Mouse (Mus musculus): ENCODE results near the gene Fam50b.

Fam50b gene

GRCm38 (mm10) chr13:34739071-34739470, 4.4 kb downstream of the Fam50b start:
- DNase-seq, result no peak

GRCm38 (mm10) chr13:34741254-34741653, 6.6 kb downstream of the Fam50b start:
- no peak for DNase-seq

DNA sequence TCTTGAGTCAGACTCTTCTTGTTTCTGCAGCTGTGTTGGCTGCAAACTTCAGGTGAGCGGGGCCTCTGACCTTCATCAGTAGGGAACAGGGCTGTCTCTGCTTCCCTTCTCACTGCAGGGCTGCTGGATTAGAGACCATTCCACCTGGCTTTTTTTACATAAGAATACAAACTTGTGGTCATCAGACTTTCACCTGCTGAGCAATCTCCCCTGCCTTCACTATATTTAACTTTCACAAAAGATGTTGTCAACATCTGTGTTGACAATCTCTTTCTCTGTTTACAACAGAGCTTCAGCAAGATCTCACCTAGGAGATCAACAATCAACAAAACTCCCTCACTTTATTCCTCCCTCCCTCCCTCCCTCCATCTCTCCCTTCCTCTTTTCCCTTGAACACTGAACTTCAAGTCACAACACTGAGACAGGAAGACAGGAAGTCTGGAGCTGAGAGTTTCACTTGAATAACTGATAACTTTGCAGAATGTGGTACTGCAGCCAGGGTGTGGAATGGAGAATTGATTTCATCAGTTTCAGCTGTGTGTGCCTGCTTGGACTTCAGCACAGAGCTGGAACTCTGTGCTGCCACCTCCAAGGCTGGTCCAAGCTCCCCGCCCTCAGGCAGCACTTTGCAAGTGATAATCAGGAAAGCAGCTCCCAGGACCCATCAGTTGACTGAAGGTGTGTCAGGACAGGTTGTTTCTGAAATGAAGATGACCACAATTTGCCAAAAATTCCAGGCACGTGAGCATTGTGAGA, 7.3 kb downstream of the Fam50b start:
- no peak for DNase-seq

- DNase-seq, result no peak
Measured at GRCm38 (mm10) chr13:34746811-34747210, 12.2 kb downstream of the Fam50b start.

GRCm38 (mm10) chr13:34748530-34748929, 13.9 kb downstream of the Fam50b start:
- DNase-seq, result no peak

DNA sequence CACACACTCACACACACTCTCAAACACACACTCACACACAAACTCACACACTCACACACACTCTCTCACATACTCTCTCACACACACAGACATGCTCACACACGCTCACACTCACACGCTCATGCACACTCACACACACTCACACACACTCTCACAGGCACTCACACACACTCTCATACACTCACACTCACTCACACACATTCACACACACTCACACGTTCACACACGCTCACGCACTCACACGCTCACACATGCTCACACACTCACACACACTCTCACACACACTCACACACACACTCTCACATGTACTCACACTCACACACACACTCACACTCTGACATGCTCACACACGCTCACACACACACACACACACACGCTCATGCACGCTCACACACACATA, 24.6 kb downstream of the Fam50b start:
- no peak for DNase-seq

- DNase-seq, result no peak
Measured at GRCm38 (mm10) chr13:34760518-34761287, 26.1 kb downstream of the Fam50b start.

DNA sequence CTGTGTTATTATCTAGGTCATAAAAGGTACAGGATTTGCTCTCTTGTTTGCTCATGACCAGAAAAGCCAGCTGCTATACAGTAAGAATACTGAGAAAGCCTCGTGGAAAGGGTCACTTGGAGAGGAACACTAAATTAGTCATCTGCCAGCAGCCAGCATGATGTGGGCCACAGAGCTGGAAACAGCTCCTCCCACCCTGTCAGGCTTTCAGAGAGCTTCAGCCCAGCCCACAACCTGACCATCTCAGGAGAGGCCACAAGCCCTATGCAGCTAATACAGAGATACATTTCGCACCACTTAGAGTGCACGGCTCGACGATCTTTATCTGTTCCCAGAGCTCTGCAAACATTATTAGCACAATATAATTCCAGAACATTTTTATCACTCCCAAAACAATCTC, 27.5 kb downstream of the Fam50b start:
- no peak for DNase-seq

DNA sequence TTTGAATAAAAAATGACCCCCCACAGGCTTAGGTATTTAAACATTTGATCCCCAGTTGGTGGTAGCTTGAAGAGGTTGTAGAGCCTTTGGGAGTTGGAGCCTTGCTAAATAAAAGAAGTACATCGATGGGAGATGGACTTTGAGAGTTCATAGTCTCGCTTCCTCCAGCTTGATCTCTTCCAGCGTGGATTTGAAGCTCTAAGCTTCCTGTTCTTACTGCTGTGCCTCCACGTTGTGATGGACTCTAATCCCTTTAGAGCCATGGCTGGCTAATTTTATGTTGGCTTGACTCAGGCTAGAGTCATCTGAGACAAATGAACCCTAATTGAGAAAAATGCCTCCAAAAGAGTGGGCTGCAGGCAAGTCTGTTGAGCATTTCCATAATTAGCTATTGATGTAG, 28.2 kb downstream of the Fam50b start:
- no peak for DNase-seq

GRCm38 (mm10) chr13:34765269-34765668, 30.6 kb downstream of the Fam50b start:
- DNase-seq, result no peak

DNA sequence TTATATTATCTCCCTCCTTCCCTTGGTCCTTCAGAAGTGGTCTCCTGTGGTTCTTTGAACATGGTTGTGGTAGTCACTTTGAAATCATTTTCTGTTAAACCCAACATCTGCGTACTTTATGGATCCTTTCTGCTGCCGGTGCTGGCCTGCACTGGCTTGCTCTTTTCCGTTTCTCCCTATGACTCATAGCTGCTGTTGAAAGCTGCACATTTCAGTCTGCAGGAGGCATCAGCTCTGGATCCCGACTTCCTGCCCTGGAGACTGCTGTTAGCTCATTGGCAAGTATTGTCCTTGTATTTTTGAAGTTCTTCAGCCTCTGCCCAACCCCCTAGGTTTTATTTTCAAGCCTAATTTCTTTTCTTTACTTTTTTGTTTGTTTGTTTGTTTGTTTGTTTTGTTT, 31.9 kb downstream of the Fam50b start:
- DNase-seq, result no peak

DNA sequence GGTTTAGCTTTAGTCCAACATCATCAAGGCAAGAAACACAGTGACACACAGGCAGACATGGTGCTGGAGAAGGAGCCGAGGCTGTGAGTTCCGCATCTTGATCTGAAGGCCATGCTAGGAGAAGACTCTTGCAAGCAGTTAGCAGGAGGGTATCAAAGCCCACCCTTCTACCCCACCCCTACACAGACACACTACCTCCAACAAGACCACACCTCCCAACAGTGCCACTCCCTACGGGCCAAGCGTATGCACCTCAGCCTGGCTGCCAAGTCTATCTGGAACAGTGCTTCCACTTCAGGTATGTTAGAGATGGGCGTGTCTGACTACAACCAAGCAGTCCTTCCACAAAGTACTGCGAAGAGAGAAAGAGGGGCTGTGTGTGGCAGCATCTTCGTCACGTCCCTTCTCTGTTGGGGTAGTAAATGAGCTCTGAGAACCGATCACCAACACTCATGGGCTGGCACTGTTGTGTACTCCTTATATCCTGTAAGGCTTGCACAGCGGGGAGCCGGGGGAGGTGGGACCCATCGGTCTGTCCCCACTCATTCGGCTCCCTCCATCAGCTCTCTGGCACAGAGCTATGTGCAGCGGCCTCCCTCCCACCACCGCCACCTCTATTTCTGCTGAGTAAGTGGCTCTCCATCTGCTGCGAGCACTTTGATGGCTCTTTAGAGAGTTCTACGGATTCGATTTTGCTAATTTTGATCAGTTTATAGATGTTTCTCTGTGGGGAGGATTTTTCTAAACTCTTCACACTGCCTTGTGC, 33.1 kb downstream of the Fam50b start:
- DNase-seq, result no peak

GRCm38 (mm10) chr13:34776767-34777166, 42.1 kb downstream of the Fam50b start:
- no peak for DNase-seq

DNA sequence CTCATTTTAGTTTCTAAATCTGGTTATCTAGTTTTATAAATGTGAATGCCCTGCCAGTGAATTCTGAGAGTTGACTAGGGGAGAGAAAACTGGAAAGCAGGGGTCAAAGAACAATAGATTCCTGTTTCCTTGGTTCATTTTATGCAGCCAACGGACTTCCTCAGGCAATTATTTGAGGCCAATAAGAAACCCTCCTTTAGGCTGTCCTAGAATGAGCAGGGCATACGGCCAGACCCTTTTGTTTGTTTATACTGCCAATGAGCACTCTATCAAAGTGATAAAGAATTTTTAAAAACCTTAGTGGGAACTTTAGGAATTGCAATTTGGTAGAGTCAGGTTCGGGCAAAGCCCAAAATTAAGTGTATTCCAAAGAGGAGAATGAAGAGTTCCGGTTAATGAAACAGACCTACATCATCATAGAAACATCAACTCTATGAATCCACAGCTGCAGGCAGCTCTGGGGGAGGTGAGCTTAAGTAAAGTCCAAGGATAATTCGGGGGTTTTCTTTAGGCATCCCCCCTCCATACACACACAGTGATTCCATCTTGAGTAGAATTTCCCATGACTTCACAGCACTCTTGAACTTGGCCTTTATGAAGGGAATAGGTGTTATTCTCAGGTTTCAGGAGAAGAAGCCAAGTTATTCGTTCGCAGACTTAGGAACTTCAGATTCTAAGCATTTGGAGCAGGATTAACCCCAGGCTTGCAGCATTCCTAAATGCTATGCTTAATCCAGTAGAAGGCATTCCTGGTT, 46.4 kb downstream of the Fam50b start:
- DNase-seq, result no peak

DNA sequence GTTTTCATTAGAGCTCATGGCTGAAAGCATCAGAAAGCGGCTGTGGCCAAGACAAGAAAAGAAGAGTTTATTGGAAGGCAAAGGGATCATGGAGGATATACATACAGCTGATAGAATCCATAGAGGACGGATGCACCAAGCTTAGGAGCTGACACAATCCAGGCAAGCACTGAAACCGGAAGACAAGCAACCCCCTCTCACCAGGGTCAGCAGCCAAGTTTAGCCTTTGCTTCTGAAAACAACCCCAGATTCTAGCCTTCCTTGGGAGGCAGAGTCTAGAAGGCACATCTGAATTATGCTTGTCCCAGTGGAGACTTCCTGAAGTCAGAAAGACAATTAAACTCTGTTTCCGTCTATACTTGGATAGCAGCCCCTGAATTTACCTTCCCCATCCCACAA, 47.0 kb downstream of the Fam50b start:
- no peak for DNase-seq

DNA sequence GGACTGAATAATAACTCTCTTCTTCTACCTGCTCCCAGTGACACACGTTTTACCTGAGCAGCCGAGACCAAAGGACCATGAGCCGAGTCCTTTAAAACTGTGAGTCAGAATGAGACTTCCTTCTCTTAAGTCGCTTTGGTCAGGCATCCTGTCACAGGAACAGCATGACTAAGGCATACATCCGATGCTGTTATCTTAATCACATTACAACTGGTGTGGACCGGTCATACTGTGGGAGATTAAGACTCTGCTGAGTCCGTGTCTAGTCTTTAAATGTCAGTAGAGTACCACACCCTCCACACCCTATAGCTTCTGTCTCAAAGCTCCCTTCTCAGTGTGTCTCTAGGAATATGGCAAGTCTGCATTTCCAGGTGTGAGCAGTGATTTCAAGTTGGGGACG, 50.2 kb downstream of the Fam50b start:
- no peak for DNase-seq

DNA sequence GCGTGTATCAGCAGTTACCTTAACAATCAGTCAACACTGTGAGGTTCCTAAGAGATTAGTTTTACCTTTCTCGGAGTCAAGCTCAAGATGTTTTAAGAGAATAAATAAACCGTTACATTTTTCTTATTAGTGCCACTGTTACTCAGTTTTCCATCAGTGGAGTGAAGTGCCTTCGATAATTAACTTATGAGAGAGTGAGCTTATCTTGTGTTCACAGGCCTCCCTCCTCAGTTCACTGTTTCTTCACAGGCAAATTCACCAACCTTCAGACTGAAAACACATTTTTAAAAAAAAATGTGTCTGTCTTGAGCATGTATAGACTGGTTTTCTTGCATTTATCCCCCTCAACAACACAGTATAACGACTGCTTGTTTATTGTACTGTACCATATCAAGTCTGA, 52.0 kb downstream of the Fam50b start:
- DNase-seq, result no peak

GRCm38 (mm10) chr13:34787546-34787945, 52.9 kb downstream of the Fam50b start:
- DNase-seq, result no peak

- DNase-seq, result no peak
Measured at GRCm38 (mm10) chr13:34789176-34789818, 54.6 kb downstream of the Fam50b start.

- no peak for DNase-seq
Measured at GRCm38 (mm10) chr13:34793066-34793465, 58.4 kb downstream of the Fam50b start.

DNA sequence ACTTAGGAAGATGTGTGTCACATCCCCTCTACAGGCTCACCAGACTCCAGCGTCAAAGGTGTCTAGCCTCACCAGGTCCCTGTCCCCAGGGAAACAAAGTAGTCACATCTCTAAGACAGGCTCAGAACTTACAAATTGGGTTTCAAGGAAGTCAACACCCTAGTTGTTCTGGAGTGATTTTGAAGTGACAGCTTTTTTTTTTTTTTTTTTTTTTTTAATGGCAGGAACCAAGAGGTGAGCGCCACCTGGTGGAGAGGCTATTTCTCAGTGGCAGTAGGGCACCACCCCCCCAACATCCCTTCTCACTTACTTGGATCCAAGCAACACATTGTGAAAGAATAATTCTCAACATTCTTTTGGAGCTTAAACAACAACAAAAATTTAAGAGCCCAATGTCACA, 59.2 kb downstream of the Fam50b start:
- DNase-seq, result peak; percentile 26

DNA sequence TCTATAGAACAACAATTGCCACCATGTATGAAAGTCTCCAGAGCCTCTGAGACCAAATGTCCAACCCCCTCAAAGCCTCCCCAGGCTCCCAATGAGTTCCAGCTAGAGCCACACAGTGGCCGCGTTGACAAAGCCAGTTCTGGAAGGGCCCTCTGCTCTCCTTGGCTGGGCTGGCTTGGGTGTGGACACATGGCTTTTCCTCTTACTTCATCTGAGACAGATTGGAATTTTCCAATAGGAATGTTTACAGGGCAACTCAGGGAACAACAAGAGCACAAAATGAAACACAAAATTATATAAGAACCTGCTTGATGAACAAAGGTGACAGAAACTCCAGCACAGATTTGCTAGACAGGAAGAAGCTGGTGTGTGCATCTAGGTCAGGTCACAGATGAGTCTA, 59.8 kb downstream of the Fam50b start:
- DNase-seq, result no peak
